In genomic region chr7:45434203-45435015, GRCm38 (mm10) we compare ENCODE assay signal across 8 mouse cellular contexts. TPM values are rescaled to one million over a fixed set of nuclear protein-coding genes. Genes with fewer than 3 reads are reported as not detected.
DNase-seq lines count a peak whose midpoint lies in the region; ATAC-seq lines count a peak whose summit lies in the region.

Gys1 (plus strand) TSS chr7:45434844.

- peak; percentile 100 for DNase-seq in NIH3T3 (ENCODE audit: low read depth)
- peak; percentile 100 for DNase-seq in cerebellum, postnatal 10 days
- peak; percentile 100 for DNase-seq in frontal cortex, postnatal 10 days (ENCODE audit: low spot score in 2 of 2)
- peak; percentile 100 for DNase-seq in layer of hippocampus, postnatal 14 days (ENCODE audit: low spot score in 2 of 2)
- peak; percentile 100 for DNase-seq in lung, postnatal 14 days
- DNase-seq in retina, adult 2 months (ENCODE audit: low read depth, low spot score) = peak; percentile 100
- DNase-seq in thymus, postnatal 36 days = peak; percentile 100

- peak within 1 kb of the TSS; percentile 99 for H3K4me2 ChIP-seq in hindbrain, embryonic 12.5 days (replicated peaks)

- H3K36me3 ChIP-seq in hindbrain, embryonic 12.5 days = peaks cover 27% of the 10 kb centered on the region

- peak within 1 kb of the TSS; percentile 89 for H3K9ac ChIP-seq in hindbrain, embryonic 12.5 days

- H3K27me3 ChIP-seq in hindbrain, embryonic 12.5 days = no peaks in the 10 kb centered on the region

- H3K9me3 ChIP-seq in hindbrain, embryonic 12.5 days (replicated peaks) = no peaks in the 10 kb centered on the region

- peak within 1 kb of the TSS; percentile 92 for H3K27ac ChIP-seq in hindbrain, embryonic 12.5 days

- peak; percentile 97 for ATAC-seq in hindbrain, embryonic 12.5 days (ENCODE audit: low FRiP score)

- H3K4me1 ChIP-seq in hindbrain, embryonic 12.5 days = peaks cover 44% of the 10 kb centered on the region

- WGBS in hindbrain, embryonic 12.5 days = under 1% methylated on average over 45 of the region's 45 CpGs

- peak within 1 kb of the TSS; percentile 88 for H3K4me3 ChIP-seq in hindbrain, embryonic 12.5 days

RNA-seq across cellular contexts. Expression of gene Gys1, which starts in this region (rescaled TPM):
- 34.8 TPM in 2 replicates for polyA plus RNA-seq in hindbrain, embryonic 12.5 days (2016; fragmentation: Nextera tagmentation; extraction: Ambion mirVana)
- total RNA-seq in layer of hippocampus, postnatal 14 days (2021) = 10 to 100 TPM; 17.7 to 18.7 TPM

Comparison
In these comparisons a context has a peak if more than half of its experiments do, and no peak if none do; other contexts are left out.
1. Peak in every context shown above with its lines: DNase-seq, ATAC-seq, H3K4me3 ChIP-seq and H3K27ac ChIP-seq.